Mouse (Mus musculus) E14TG2a.4 (cell line): ENCODE data around the gene Tmbim6.

Experiments used
- CTCF ChIP-seq: conservative IDR thresholded peaks from 2 replicates; pipeline ENCODE4 v1.5.1; 2014; ENCODE audit warnings: low read length
- NANOG ChIP-seq: IDR thresholded peaks from 2 replicates; pipeline ENCODE4 v1.6.1; 2014; ENCODE audit warnings: borderline replicate concordance, low read length, mixed read lengths

DNA sequence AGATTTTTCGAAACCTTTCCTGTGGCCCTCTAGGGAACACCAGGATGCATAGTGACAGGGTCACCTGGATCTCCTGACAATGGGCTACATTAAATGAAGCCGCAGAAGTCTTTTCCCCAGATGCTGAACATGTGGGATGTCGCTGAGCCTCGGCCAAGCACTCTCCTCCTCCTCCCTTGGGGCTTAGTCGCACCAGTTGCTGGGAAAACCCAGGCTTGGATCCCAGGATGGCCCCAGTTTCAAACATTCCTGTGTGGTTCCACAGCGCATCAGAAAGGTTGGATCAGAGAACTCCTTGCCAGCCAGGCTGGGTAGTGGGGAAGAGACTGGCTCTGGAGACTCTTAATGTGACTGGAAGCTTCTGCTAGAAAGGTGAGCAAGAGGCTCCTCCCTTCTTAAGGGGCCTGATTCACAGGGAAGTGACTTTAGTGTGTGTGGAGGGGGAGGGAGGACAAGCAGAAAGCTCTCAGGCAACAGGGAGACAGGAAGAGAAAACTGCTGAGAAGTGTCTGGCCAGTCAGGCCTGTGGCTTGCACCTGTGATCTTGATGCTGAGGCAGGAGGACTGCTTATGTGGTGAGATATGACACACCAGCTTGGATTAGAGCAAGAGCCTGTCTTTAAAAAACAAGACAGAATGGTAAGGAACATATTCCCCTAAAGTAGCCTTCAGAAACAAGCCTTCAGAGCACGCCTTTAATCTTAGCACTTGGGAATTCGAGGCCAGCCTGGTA lies 46.5 kb downstream of the Tmbim6 start:
- TF ChIP-seq CTCF (no peak), NANOG (no peak)
